Mouse (Mus musculus) liver (tissue): ENCODE measurements around the gene Hint1.
"Not testable (repeated sequence)": the region's sequence is repeated elsewhere in the genome, so short reads cannot be mapped to it uniquely, and the experiment has no call there.

Experiments used
- DNase-seq: peaks from one replicate; pipeline ENCODE4 v3.0.0-alpha.2; 2020; ENCODE audit warnings: mixed read lengths

The Hint1 gene

GRCm38 (mm10) chr11:54866119-54867048, at the start of gene Hint1:
Gene Hint1, plus strand, starts transcription at chr11:54866383.
- peak; percentile 92 for DNase-seq

DNA sequence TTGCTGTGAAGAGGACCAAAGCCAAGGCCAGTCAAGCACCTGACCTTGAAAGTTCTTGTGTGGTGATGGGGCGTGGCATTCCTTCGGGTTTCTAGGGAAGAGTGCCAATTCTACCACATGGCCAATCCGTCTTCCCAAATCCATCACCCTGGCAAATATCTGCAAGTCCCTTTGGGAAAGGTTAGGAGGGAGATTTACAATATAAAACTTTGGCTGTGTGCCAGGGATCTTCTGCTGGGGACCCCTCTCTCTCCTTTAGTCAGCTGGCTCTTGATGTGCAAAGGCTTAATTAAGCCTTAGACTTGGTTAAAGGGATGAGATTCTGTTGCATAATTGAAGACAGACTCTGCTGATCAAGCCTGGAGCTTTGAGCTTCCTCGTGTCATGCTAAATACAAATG, 48.7 kb upstream of the Hint1 start:
- no peak for DNase-seq

DNA sequence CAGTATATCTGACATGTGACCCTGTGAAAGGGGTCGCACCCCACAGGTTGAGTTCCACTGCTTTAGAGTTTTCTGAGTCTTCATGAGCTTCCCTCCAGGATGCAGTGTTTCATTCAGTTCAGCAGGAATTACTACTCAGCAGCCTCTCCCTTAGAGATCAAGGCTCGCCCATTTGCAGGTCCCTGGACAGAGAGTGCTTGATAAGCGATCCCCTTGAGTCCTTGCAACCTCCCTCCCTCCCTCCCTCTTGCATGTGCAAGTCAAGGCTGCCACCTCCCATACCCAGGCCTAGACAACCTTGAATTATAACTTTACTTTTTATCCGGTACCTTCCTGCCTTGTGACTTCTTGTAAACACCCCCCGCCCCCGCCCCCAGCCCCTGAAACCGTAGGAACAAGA, 46.7 kb upstream of the Hint1 start:
- no peak for DNase-seq

GRCm38 (mm10) chr11:54823467-54823866, 42.7 kb upstream of the Hint1 start:
- no peak for DNase-seq

- no peak for DNase-seq
Observed at GRCm38 (mm10) chr11:54825774-54826173, 40.4 kb upstream of the Hint1 start.

GRCm38 (mm10) chr11:54826819-54827218, 39.4 kb upstream of the Hint1 start:
- DNase-seq = no peak

- no peak for DNase-seq
Observed at GRCm38 (mm10) chr11:54833833-54834232, 32.4 kb upstream of the Hint1 start.

DNA sequence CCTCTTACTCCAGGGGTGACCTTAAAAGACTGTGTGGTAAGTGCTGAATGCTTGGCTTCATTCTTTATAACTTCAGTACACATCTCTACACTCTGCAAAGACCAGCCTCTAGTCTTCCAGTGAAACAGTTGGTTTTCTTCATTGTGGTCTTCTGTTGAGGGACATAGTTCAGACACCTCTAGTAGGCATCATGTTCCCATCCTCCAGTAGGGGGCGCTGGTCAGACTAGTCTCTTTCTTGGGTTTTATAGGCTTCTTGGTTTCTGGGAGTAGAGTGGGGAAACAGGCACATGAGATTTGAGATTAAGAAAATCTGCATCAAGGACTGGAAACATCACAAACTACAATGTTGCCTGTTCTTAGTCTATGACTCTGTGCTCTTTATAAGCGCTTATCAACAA, 31.6 kb upstream of the Hint1 start:
- peak; percentile 56 for DNase-seq

DNA sequence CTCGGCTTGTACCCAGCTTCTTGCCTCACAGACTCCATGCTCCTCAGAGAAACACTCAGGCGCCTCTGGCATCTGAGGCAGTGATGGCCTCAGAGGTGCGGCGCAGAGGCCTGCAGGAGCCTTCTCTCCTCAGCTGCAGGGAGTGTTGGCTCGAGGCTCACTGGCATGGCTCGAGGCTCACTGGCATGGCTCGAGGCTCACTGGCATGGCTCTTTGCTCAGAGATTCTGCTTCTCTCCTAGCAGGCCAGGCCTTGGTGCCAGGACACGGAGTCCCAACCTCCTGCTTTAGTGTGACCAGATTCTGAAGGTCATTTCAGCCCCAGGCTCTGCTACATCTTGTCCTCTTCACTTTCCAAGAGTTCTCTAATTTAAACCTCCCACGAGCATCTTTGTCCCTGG, 30.1 kb upstream of the Hint1 start:
- DNase-seq = no peak

DNA sequence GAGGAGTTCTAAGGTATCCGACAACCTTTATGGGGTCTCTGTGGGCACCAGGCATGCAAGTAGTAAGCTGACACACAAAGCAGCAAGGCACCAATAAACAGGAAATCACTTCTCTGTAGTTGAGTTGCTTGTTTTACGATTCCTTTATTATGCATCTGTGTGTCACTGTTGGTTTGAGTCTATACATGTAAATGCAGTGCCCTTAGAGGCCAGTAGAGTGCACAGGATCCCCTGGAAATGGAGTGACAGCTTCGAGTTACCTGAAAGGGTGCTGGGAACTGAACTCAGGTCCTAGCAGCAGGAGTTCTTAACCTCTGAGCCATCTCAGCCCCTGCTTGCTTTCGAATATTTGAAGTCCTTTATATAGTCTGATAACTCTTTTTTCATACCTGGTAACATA, 26.5 kb upstream of the Hint1 start:
- no peak for DNase-seq

GRCm38 (mm10) chr11:54840891-54841290, 25.3 kb upstream of the Hint1 start:
- no peak for DNase-seq

DNA sequence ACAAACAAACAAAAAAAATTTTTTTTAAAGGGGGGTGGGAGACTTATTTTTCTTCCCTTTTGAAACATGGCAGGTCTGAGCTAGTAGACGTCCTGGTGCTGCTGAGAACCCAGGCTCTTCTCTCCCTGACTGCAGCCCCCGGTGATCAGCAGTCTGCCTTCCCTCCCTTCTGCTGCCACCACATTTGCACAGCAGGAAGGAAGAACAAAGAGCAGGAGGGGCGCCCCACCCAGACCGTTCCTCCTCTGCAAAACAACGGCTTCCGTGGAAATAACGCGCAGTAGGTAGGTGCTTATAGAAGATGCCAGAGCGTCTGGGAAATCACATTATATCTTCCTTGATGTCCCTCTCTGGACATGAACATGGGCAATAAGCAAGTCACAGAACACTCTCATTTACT, 21.8 kb upstream of the Hint1 start:
- DNase-seq = peak; percentile 28

GRCm38 (mm10) chr11:54844959-54845358, 21.2 kb upstream of the Hint1 start:
- DNase-seq = no peak

- no peak for DNase-seq
Observed at GRCm38 (mm10) chr11:54845470-54846442, 20.4 kb upstream of the Hint1 start.

- no peak for DNase-seq
Observed at GRCm38 (mm10) chr11:54849961-54850758, 16.0 kb upstream of the Hint1 start.

DNA sequence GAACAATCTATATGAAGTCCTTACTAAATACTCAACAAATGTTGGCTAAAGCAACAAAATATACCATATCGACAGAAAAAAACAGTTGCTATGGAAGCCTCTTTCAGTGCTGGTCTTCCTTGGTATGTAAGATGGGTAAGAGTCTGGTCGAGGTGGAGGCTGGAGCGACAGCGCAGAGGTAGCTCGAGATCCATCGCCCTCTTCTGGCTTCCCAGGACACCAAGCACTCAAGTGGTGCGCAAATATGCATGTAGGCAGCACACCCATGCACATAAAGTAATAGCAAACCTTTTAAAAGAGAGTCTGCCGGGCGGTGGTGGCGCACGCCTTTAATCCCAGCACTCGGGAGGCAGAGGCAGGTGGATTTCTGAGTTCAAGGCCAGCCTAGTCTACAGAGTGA, 14.5 kb upstream of the Hint1 start:
- DNase-seq = no peak

GRCm38 (mm10) chr11:54858880-54859279, 7.3 kb upstream of the Hint1 start:
- not testable (repeated sequence) for DNase-seq

DNA sequence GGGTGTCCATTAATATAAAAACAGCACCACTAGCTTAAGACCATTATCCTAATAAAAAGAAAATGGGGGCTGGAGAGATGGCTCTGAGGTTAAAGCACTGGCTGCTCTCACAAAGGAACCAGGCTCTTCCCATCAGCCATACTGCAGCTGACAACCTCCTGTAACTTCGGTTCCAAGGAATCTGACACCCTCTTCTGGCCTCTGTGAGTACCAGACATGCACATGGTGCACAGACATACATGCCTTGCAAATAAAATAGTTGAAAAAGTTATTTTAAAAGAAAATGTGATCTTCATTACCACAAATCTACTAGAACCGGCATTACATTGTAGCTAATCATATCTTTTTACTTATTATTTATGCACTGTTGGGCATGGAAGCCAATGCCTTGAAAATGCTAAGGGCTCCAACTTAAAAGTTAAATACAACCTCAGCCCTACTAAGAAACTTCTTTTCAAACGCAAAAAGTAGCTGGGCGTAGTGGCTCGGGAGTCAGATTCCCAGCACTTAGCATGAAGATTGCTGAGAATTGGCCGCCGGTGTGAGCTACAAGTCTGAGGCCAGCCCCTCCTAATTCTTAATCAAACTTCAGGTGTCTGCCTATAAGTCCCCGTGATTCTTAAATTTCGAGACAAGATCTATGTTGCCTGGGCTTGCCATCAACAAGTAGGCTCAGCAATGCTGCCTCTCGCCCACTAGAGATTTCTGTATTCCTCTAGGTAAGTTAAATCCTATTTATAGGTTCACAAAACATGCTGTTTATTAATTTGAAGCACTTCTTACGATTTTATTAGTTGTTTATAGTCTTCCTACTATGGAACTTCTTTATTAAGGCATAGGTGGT, 6.6 kb upstream of the Hint1 start:
- DNase-seq = peak; percentile 17

DNA sequence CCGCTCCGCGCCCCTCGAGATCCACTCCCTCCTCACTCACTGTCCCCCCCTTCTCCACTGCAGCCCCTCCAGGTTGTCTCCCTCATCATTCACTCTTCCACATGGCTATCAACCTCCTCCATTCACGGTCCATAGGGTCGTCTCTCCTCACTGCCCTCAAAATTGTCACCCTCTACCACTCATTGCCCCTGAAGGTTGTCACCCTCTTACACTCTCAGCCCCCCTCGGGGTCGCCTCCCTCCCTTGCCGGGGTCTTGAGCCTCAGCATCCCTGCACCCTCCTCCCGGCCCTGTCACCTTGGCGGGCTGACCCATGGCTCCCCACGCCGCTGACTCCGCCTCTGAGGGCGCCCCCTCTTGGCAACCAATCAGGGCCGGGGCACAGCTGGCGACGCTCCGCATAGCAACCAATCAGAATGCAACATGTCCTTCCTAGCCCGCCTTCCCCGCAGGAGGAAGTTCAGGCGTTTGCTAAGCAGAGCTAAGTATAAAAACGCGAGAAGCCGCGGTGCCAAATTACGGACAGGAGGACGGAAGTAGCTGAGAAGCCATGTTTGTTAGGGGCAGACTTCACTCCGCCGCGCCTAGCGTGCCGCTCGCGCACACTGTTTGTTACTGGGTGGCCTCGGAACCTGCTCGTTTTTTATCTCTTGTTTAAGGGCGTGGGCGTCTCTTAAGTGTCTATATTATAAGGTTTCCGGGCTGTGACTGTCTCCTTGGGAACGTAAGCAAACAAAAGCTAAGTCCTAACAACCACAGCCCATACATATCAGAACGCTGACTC, 5.7 kb upstream of the Hint1 start, which contains the start of gene Lyrm7:
Gene Lyrm7 (minus strand): TSS at position 661 of the 783 bp plus-strand sequence.
- DNase-seq = peak; percentile 97
